Mouse (Mus musculus) CD4-positive, CD25-positive, alpha-beta regulatory T cell, adult 2 months (primary cell): ENCODE results near the gene Npas1.

ENCODE experiments used
- DNase-seq: peaks from one replicate; pipeline ENCODE4 v3.0.0-alpha.2; 2012; ENCODE audit warnings: low read depth, low spot score

The Npas1 gene

DNA sequence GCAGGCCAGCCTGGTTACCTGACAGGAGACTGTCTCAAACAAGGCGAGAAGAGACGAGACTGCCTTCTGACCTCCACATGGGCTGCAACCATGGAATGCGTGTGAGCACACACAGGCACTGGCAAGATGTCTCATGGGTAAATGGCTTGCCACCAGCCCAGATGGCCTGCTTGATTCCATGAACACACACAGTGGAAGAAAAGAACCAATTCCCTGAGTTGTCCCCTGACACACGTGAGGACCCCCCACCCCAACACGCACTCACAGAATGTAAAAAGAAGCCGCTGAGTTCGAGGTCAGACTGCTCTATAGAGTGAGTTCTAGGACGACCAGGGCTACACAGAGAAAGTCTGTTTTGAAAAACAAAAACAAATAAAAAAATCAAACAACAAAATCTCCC, at the start of gene Npas1:
TSS of gene Npas1 (minus strand) at position 101 of the 400 bp plus-strand sequence.
- no peak for DNase-seq

DNA sequence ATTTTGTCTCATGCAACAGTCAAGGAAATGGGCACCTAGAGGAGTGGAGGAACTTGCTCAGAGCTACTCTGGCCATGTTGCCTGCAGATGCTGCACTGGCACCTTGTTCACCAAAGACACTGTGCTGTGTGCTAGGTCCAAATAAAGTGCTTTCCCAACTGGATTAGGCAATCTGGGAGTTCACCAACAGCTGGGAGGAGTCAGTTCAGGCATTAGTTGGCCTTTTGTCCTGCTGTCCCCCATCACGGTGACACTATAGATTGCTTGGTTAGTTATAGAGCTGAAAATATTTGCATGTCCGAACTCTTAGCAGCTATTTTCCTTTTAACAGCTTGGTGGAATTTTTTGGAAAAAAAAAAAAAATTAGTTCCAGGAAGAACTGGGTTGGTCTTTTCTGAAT, 48.5 kb upstream of the Npas1 start:
- no peak for DNase-seq

DNA sequence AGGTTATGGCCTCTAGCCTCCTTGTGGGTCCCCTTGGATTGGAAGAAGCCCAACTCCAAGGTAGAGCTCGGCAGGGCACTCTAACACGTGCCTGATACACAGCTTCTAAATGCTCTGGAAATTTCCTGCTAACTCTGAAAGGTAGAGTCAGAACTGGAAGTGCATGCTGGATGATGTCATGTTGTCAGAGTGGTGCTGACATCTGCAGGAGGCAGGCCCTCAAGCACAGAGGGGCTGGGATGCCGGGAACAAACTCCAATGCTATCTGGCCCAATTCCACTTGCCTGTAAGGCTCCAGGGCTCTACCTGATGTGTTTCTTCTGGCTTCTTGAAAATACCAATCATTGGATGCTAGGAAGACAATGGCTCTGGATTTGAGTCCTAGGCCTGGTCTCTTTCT, 47.9 kb upstream of the Npas1 start:
- DNase-seq: no peak

DNA sequence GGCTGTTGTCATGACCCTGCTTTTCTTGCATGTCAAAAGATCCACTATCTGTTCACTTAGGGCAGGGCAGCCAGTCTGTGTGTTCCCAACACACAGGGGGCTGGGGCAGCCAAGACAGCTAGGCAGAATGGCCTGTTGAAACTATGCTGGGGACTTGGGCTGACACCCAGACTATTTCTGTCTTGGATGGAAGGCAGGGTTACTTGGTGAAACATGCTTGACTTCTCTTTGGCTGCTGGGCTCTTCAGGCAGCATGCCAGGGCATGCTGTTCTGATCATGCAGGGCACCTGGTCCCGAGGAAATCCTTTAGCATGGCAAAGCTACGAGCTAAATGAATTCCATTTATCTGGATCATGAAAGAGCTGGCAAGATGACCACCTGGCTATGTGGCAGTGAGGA, 46.8 kb upstream of the Npas1 start:
- DNase-seq: no peak

DNA sequence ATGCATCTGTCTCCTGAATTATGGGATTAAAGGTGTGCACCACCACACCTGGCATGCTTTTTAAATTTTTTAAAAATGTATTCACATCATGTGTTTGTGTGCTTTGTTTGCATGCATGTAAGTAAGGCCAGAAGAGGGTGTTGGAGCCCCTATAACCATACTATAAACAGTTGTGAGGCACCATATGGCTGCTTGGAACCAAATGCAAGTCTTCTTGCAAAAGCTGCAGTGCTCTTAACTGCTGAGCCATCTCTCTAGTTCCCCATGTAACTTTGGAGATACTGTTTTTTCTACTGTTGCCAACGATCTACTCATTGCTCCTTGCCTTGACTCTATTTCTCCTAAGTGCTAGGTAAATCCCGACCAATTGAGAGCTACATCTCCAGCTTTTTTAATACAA, 41.8 kb upstream of the Npas1 start:
- no peak for DNase-seq

DNA sequence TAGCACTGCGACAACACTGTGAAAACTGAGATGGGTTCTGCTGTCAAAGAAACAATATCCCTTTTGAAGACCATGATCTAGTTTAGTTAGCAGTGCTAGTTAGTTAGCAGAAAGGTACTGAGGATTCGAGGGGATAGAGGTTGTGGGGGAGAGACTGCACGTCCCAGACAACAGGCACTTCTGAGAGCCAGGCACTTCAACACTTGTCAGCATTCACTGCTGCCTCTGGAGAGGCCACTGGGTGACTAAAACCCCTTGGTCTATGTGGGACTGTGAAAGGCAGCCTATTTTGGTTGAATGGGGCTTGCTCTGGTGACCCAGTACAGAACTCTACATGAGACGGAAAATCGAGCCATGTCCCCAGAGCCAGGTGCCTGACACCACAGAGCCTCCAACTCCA, 39.7 kb upstream of the Npas1 start:
- no peak for DNase-seq

DNA sequence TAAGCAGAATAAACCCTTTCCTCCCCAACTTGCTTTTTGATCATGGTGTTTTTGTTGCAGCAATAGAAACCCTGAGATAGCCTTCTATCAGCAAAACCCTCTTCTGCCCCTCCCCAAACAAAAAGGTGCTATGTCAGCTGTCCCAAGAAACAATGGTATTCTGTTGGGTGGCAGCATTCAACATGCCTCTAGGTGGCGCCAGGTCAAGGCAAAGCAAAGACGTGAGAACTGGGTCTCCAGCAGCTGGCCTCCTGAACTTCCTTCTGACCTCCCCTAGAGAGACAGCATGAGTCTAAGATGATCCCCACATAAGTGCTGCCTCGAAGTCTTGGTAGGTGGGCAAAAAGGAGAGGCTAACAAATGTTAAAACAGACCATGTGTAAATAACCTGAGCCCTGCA, 29.8 kb upstream of the Npas1 start:
- peak; percentile 75 for DNase-seq

DNA sequence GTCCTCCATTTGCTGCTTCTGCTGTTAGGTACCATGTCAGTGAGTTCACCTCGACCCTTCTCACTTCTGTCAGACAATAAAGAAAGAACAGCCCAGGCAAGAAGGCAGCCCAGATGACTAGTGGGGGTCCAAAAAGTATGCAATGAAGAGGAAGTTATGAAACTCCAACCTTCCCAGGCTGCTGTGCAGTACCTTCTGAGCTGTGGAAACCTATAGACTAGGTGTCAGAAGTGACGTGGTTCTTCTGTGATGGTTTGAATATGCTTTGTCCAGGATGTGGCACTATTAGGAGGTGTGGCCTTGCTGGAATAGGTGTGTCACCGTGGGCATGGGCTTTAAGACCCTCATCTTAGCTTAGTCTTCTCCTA, 27.7 kb upstream of the Npas1 start:
- no peak for DNase-seq

DNA sequence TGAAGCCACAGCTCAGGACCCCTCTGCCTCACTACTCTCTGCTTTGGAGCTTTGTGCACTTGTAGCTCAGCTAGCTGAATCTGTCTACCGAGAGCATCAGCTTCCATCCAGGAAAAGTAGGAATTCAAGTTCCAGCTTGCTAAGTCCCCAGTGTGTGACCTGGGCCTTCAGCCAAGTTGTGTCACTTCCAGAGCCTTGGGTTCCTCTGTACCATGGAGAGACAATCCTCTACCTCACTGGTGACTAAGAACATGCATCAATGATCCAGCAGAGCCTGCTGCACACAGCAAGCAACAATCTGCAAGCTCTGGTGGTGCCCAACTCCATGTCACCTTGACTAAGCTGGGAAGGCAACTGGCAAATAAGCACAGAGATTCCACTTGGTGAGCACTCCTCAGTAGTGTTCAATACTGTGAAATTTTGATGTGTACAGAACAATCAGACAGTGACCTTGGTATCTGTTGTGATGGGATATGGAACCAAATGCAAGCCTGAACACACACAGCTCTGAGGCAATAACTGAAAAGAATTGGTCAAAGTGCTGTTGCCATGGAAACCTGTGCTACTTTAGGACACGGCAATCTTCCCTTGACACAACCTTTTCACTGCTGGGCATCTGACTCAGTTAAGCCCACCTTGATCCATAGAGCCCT, 27.2 kb upstream of the Npas1 start:
- no peak for DNase-seq

DNA sequence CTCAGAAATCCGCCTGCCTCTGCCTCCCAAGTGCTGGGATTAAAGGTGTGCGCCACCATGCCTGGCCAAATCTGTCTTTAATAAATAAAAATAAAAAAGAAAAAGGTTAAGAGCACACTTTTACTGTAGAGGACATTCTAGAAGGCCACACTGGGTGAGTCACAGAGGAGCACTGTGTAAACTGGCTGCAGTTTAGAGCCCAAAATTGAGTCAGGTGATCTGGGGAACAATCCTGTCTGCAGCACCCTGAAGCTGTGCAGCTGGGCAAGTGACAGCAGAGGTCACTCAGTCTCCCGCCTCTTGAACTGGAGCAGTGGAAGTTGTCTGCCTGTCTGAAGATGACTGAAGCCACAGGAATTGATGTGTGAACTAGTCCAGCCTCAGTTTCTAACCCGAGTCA, 24.0 kb upstream of the Npas1 start:
- DNase-seq: no peak

DNA sequence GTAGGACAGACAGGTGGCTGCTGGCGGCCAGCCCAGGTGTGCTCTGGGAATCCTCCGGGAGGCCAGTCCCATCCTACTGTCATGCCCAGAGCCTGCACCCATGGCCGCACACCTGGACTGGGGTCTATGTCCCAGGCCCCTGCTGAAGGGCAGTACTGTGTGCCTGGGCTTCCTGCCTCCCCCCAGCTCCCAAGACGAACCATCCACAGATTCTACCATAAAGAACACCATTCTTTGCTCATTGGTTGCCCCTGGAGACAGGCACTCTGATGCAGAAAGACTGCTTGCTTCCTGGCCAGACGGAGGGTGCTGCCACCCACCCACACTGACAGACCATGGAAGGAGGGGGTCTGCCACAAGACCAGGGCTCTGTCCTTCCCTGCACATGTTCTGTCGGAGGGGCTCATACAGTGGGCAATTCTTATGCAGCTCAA, 22.2 kb upstream of the Npas1 start:
- no peak for DNase-seq

DNA sequence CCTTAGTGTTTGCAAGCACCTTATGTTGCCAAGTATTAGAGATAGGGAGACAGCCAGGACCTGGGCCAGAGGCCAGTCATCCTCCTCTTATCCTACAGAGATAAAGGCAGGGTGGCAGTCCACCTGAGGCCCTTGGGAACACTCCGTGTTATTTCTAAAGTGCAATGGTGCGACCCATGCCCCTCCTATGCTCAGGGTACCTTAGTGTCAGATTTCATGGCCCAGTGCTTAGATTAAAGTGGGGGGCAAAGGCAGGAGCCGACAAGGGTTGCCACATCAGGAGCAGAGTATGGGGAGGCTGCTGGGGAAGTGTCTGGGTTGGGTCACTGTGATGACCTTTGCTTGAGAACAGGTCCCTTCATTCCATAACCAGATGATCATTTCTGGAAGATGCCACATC, 18.7 kb upstream of the Npas1 start:
- DNase-seq: no peak

DNA sequence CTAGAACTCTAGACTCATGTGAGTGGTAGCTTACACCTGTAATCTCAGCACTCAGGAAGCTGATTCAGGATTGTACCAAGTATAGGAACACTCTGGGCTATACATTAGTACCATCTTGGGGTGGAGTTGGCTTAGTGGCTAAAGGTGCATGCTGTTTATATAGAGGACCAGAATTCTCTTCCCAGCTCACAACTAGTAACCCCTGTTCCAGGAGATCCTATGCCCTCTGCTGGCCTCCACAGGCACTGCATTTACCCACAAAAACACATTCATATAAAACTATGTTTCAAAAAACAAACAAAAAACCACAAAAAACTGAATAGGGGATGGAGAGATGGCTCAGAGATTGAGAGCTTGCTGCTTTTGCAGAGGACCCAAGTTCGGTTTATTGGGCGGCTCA, 15.8 kb upstream of the Npas1 start:
- DNase-seq: peak; percentile 65

DNA sequence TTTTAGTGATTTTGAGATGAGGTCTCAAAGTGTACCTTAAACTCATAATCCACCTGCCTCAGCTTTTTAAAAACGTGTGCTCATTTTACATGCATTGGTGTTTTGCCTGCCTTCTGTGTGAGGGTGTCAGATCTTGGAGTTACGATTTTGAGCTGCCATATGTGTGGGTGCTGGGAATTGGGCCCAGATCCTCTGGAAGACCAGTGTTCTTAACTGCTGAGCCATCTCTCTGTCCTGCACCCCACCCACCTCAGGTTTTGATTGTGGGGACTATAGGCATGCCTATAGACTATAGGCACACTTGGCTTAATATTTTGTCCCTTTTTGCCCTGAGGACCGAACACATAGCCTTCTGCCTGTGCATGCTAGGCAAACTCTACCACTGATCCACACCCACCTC, 14.7 kb upstream of the Npas1 start:
- DNase-seq: no peak

DNA sequence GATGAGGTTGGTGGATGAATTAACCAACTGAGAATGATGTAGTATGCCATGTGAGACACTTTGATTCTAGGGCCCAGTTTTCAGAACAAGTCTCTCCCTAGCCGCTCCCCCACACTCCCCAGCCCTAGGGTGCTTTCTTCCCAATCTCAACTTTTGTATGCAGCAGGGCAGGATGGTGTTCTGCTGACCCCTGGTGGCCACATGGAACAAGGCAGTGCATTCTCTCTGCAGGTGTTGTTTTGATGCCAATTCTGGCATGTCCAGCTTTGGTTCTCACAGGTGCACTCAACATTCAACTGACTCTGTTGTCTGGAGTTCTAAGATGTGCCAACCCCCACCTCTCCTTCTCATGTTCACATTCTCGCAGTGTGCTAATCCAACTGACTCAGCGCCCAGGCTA, 14.2 kb upstream of the Npas1 start:
- DNase-seq: peak; percentile 86

DNA sequence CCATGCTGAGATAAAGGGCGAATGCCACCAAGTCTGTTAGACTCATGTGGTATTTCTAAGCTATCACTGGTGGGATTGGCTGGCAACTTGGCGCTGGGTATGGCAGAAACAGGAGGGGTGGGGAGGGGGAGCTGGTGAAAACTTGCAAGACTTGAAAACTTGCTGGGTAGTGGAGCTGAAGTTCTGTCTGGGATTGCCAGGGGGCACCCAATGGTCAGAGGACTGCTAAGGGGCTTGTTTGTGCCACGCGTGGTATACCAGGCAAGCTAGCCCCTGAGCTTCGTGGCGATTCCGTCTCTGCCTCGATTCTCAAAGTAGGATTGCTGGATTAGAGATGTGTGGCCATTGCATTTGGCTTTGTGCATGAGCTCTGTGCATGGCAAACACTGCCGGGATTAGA, 12.4 kb upstream of the Npas1 start:
- no peak for DNase-seq

DNA sequence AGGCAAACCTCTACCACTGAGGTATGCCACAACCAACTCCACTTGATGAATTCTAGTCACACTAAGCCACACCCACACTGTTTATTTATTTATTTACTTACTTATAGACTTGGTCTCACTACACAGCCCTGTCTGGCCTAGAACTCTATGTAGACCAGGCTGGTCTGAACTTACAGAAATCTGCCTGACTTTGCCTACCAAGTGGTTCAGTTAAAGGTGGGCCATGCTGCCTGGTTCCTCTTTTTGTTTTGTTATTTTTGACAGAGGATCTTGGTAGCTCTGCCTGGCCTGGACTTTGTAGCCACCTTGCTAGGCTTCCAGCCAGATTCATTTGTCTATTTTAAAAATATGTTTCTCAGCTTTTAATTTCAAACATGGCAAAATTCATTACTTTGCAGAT, 11.3 kb upstream of the Npas1 start:
- no peak for DNase-seq

DNA sequence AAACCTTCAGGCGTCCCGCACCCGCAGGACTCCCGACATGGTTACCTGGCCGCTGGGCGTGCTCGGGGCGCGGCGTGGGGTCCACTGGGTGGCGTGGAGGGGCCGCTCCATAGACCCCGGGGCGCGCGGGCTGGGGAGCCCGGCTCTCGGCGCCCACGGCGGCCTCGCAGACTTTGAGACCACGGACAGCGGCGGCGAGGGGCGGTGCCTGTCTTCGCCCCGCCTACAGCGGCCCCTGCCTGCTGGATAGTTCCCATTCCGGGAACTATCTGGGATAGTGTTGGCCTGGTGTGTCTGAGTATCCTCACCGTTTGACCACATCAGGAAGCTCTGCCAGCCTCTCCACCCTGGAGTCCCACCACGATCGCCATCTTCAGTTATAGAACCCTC, 933 bp downstream of the Npas1 start:
- DNase-seq: no peak

DNA sequence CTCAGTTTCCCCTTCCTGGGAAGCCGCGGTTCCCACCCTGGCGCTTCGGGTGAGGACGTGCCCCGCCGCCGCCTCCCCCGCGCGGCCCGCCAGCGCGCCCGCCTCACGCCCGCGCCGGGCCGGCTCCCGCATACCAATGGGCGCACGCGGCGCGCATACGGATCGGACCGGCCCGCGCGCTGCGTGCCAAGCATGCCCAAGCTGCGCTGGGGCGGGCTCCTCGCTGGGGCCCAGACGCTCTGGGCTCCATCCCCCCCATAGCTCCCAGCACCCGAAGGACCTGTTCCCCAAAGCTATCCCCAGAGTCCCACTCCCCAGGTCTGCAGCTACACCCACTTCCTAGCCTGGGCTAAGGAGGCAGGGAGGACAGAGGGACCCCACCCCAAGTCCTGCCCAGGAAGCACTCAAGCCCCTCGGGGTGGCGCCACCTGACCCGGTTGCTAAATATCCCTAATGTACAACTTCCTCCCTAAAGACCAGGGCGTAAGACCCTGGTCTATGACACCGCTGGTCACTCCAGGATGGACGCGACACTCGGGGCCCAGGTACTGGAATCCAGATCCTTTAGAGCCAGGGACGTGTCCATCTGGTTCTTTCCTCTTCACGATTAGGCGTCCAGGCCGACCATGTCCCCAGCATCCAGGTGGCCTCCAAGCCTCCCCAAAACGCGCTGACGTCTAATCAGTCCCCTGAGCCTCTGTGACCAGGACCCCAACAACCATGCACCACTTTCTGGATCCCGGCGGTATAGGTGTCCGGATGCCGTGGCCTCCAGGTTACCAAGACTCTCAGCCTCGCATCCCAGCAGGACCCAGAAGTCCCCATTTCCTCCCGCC, 1.5 kb downstream of the Npas1 start:
- DNase-seq: no peak

DNA sequence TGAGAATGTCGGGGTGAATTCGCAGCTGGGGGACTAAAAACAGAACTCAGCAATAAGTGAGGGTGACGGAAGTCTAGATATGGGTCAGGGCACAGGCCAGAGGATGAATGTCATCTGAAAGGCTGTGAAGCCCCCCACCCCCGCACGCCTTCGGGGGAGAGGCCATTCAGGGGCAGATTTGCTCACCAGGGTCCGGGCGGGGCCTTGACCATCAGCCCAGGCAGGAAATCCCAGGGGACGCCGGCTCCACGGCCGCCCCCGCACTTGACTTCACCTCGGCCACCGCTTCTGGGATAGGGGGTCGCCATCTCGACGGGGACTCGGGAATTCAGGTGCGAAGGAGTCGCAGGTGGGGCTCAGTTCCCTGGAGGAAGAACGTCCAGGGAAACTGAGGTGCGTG, 2.2 kb downstream of the Npas1 start:
- no peak for DNase-seq

DNA sequence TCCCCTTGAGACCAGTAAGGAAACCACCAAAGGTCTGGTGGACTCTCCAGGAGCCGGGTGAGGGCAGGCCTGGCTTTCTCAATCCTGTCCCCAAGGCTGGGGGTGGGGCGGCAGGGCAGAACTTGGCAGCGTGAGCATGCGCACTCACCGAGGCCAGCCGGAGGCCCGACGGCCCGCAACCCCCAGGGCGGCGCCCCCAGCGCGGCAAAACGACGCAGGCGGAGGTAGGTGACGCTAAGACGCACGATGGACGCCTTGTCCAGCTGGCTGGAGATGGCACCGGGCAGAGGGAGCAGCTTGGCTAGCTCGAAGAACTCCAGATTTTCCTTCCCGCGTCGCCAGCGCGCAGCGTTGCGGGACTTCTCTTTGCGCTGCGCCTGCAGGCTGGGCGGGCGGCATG, 3.1 kb downstream of the Npas1 start:
- DNase-seq: no peak

DNA sequence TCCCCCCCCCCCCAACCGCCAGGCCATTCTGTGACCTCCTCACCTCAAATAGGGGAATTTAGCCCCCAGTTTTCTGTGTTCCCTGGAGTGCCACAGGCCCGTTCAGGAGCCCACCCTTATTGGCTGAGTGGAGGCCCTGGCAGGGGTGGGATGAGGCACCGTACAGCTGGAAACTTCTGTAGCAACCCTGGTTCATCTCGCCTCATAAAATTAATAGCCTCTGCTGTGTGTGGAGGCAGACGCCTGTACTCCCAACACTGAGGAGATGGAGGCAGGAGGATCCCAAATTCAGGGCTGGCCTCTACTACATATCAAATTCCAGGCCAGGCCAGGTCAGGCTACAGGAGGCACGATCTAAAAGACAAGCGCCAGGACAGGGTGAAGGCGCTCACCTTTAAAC, 3.7 kb downstream of the Npas1 start:
- no peak for DNase-seq

DNA sequence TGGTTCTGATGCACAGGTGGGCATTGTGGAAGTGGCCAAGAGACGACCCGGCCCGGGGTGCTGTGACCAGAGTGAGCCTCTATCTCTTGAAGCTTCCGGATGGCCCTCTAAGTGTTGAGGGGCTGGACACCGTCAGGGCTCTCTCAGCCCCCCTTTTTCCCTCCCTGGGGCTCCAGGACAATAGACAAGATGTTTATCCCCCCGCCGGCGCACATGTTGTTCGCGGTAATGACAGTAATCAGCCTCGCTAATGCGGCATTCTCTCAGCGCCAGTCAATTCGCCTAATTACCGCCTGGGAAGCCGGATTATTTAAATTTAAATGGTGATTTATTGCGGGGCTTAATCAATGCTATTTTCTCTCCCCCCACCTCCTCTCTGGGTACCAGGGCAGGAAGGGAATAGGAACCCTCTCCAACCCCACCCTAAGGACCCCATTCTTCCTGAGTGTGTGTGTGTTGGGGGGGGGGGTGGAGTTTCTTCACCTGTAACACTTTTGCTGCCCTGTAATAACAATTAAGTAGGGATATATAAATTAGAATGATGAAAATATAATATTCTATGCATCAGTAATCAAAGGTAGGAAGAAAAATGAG, 5.3 kb downstream of the Npas1 start:
- no peak for DNase-seq
